Mouse (Mus musculus) retina, embryonic 14.5 days (tissue): ENCODE results near the gene Gm5152.
"Not testable (repeated sequence)": the region's sequence is repeated elsewhere in the genome, so short reads cannot be mapped to it uniquely, and the experiment has no call there.

ENCODE experiments used
- DNase-seq: peaks from one replicate; pipeline ENCODE4 v3.0.0-alpha.2; 2015; ENCODE audit warnings: low spot score

Gene Gm5152

DNA sequence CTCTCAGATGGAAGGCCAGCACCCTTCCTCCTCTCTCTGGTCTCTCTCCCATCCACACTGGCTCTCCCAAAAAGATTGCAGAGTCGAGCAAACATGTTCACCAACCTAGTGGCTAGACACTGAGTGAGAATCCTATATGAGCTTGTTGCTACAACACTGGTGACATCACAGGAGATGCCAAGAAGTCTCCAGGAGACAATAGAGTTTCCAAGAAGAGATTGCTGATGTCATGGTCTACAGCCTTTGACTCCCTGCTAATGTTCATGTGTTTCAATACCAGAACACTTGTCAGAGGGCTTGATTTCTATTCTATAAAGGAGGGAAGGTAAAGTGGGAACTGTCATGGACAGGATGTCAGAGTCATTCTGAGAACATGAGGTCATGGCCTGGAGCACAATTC, at the start of gene Gm5152:
Gene Gm5152 (minus strand): TSS at position 101 of the 400 bp plus-strand sequence.
- DNase-seq, result not testable (repeated sequence)

DNA sequence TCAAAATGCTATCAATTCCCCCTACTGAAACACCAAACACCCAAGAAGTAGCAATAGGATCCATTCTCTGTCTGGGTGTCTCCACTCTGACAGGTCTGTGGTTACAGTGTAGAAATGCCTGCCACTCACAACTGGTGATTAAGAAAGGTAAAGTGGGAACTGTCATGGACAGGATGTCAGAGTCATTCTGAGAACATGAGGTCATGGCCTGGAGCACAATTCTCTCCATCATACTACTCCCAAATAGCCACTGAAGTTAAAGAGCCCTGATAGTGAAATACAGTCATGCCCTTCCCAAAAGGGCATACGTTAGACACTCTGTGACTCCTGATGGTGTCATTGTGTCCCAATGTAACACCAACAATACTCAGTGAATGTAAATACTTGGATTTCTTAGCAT, 8.4 kb upstream of the Gm5152 start:
- not testable (repeated sequence) for DNase-seq

DNA sequence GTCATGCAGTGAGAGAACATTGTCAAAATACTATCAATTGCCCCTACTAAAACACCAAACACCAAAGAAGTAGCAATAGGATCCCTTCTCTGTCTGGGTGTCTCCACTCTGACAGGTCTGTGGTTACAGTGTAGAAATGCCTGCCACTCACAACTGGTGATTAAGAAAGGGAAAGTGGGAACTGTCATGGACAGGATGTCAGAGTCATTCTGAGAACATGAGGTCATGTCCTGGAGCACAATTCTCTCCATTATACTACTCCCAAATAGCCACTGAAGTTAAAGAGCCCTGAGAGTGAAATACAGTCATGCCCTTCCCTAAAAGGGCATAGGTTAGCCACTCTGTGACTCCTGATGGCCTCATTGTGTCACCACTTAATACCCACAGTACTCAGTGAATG, 556 bp downstream of the Gm5152 start:
- not testable (repeated sequence) for DNase-seq

DNA sequence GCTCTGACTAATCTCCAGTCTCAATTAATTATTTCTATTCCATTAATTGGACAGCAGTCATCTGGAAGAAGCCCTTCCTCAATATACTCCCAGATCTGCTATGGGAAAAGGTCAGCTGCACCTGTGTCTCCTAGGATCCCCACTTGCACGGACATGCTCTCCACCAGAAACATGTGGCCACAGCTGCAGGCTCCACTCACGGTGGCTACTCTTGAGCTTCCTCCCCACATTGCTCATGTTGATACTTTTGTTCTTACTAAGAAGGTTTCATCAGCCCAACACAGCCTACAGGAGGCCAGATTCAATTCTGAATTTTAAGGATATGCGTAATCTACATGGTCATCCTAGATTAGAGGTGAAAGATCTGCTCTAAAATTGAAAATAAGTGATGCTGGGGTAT, 5.9 kb downstream of the Gm5152 start:
- not testable (repeated sequence) for DNase-seq

DNA sequence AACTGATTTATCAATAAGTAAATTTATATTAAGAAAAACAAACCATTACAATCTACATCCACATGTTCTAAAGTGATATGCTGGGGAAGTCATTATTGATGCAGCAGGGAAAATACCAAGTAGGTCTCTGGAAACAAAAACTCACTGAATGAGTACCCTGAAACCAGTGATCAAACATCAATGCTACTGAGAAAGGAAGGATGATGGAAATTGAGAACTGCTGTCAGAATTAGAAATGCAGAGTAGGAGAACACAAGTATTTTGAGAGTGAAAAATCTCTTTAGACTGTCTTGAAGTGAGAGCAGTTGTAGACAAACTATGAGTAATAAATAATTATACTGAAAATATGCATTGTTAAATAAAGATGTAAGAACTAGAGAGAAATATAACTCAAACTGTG, 26.0 kb downstream of the Gm5152 start:
- no peak for DNase-seq

DNA sequence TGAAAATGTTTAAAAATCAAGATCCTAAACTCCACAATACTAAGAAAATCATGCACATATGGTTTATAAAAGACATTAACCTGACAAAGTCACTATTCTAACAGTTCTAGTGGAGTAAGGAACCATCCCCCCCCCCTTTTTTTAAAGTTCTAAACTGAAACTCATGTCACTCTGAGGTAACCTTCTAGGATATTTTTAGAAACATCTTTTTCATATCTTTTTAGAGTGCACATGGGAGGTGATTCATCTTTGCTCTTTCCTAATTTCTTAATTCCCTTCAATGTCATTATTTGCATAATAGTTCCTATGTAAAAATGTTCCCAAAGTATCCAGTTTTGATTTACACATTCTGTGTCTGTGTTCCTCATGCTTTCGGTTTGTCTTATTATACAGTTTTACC, 43.3 kb downstream of the Gm5152 start:
- DNase-seq, result no peak

DNA sequence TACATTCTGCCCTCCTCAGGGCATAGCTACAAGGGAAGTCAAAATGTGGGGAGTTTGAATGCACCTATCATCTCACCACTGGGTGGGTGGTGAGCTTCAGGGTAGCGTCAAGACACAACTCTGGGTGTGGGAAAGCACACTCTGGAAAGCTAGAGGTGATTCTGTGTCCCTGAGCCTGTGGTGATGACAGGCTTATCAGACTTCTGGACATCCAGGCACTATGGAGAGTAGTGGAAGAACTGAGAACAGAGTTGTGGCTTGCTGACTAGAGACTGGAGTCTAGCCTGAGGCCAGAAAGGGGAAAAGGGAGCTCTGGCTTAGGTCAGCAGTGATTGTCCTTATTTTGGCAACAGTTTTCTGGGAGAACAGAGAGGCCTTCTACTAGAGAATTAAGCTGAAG, 49.4 kb downstream of the Gm5152 start:
- DNase-seq, result no peak
